Mouse (Mus musculus): ENCODE measurements around the gene Mybph. TPM values are rescaled to one million over a fixed set of nuclear protein-coding genes. Genes with fewer than 3 reads are reported as not detected.
A peak's percentile ranks its signal among the peaks of the same experiment; 100 is the strongest.
"Not testable (repeated sequence)": the region's sequence is repeated elsewhere in the genome, so short reads cannot be mapped to it uniquely, and the experiment has no call there.

Gene Mybph
- polyA plus RNA-seq, 1 experiment from 2014 or later: 2.9 TPM

DNA sequence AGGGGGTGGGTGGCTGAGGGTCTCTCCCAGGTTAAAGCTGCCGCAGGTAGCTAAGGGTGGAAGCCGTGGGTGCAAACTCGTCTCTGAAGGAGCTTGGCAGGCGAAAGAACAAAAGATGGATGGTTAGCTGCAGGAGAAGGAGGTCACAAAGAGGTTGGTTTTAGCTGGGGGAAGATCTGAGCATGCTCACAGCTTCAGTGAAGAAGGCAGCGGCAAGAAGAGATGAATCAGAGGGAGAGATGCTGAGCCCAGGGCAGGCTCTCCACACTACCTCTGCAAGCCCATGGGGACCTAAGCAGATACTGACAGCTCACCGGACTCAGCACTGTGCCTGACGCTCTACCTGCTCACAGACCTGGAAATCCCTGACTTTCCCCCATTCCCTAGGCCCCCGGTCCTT, 48.0 kb downstream of the Mybph start:
- Histone ChIP-seq H3K36me3 (no peaks in the 10 kb centered on the region), H3K4me2 (no peak overlapping the region), H3K9me3 (no peaks in the 10 kb centered on the region), H3K4me3 (no peak overlapping the region), H3K4me1 (replicated peaks) (peaks cover 8% of the 10 kb centered on the region; the same call in 1 of the 2 replicates), H3K9ac (no peak overlapping the region), H3K27me3 (peaks cover 32% of the 10 kb centered on the region), H3K27ac (replicated peaks) (no peak overlapping the region)
- 65% methylated on average over 8 of the region's 8 CpGs for WGBS
- no peak for ATAC-seq (ENCODE audit: low read depth)

DNA sequence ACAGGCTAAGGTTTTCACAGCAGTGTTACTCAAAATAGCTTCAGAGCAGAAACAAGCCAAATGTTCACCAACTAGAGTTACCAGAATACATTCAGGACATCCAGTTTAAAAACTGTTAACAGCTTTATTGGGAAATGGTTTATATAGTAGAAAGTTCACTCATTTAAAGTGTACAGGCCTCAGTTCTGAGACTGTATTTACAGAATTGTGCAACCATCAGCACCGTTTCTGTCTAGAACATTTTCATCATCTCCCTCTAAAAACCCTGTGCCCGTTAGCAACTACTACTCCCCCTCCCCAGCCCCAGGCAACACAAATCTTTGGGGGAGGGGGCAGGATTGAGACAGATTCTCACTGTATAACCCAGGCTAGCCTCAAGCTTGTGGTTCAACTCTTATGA, 49.0 kb downstream of the Mybph start:
- Histone ChIP-seq H3K4me2 (no peak overlapping the region), H3K9me3 (no peaks in the 10 kb centered on the region), H3K4me1 (replicated peaks) (peaks cover 8% of the 10 kb centered on the region; the same call in 1 of the 2 replicates), H3K27me3 (peaks cover 22% of the 10 kb centered on the region), H3K4me3 (no peak overlapping the region), H3K27ac (replicated peaks) (no peak overlapping the region), H3K9ac (no peak overlapping the region), H3K36me3 (no peaks in the 10 kb centered on the region)
- ATAC-seq (ENCODE audit: low read depth): no peak
- WGBS: 75% methylated on average over 2 of the region's 2 CpGs

DNA sequence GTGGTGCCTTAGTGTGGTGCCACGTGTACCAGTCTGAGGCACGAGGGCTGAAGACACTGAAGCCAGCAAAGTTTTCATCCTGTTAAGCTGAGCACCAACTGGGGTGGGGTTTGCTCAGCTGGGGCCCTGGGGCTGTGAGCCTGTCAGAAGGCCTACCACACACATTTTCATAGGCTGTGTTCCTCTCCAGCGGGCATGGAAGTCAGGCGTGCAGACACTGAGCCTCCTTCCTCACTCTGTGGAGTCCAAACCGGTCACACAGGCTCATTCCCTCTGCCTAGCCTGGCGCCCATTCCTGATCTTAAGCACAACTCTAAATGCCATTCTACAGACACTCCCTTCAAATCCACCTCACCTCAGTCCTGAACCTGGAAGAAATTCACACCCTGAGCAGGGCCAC, 50.3 kb downstream of the Mybph start:
- no peak overlapping the region for H3K4me3 ChIP-seq
- peak; percentile 32 for ATAC-seq (ENCODE audit: low read depth)
- no peaks in the 10 kb centered on the region for H3K36me3 ChIP-seq
- H3K9ac ChIP-seq: no peak overlapping the region
- peaks cover 8% of the 10 kb centered on the region; the same call in 1 of the 2 replicates for H3K4me1 ChIP-seq (replicated peaks)
- 79% methylated on average over 6 of the region's 6 CpGs for WGBS
- no peak overlapping the region for H3K4me2 ChIP-seq
- H3K27ac ChIP-seq (replicated peaks): no peak overlapping the region
- peaks cover 16% of the 10 kb centered on the region for H3K27me3 ChIP-seq
- no peaks in the 10 kb centered on the region for H3K9me3 ChIP-seq

DNA sequence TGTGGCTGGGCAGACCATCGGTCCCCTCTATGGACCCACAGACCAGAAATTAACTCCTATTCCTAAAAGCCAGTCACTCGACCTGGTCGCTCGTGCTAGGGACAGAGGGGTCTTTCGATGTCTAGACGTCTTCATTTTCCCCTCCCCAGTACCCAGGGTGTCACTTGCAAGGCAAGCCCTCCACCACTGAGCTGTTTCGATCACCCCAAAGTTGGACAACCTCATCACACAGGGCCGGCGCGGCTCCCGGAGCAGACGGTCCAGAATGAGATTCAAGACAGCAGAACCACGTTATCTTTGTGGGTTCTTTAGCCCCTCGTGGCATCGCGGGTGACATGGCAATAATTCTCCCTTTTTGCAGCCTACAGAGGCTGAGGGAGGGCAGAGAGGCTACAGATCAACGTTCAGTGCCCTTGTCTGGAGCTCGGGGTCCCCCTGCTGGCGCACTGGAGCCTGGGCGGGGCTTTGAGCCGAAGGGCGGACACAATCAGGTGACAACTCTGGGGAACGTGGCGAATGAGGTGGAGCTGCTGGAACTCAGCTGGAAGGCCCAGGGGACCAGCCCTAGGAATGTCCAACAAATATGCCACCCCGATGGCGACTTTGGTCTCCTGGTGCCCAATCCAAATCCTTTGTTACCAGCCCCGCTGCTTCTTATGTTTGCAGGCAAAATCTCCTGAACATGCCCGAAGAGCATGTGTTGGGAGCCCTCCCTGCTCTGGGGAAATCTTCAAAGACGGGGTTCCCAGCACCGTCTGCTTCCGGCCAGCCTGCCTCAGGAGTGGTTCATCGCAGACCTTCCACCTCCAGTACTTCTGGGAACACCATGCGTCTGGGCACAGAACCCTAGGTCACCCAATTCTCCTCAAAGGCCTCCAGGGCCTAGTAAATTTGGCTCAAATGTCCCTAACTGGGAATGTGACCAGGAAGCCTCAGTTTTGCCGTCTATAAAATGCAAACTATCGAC, 51.0 kb downstream of the Mybph start:
- Histone ChIP-seq H3K4me1 (replicated peaks) (peaks cover 8% of the 10 kb centered on the region; the same call in 1 of the 2 replicates), H3K9ac (peak overlapping the region; percentile 38), H3K9me3 (no peaks in the 10 kb centered on the region), H3K4me3 (peak overlapping the region; percentile 0; the same call in 1 of the 2 replicates), H3K36me3 (no peaks in the 10 kb centered on the region), H3K27me3 (peaks cover 16% of the 10 kb centered on the region), H3K4me2 (peak overlapping the region; percentile 50), H3K27ac (replicated peaks) (no peak overlapping the region)
- ATAC-seq (ENCODE audit: low read depth): peak; percentile 85
- WGBS: 23% methylated on average over 35 of the region's 35 CpGs

DNA sequence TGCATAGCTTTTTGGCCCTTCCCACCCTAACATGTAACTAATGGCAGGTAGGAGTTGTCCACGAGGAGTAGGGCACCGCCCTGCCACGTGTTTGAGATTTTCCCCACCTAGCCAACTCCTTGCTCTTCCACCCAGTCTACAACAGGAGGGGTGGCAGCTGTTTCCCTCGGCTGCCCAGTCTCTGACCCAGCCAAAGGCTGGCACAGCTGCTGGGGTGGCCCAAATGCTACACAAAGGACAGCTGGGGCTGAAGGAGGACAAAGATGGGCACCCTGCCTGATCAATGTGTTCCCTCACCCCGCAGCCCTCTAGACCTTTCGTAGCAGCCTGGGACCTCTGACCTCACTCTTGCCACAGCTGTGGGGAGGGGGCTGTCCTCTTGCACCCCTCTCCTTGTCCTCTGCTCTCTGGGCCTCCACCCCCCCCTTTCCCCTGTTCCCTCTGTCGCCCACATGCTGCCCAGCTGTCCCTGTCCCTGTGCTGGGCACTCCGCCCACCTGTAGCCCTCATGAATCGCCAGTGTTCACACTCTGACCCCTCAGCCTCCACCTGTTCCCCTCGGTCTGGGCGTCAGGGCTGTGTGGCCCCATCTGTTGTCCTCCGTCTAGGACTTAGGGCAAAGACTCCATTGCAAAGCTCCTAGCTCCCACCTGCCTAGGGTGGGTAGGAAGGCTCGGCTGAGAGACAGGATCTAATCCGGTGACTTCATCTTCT, 51.9 kb downstream of the Mybph start:
- Histone ChIP-seq H3K4me3 (no peak overlapping the region), H3K4me1 (replicated peaks) (peaks cover 8% of the 10 kb centered on the region; the same call in 1 of the 2 replicates), H3K27ac (replicated peaks) (no peak overlapping the region), H3K36me3 (no peaks in the 10 kb centered on the region), H3K9me3 (no peaks in the 10 kb centered on the region), H3K9ac (no peak overlapping the region), H3K27me3 (peaks cover 13% of the 10 kb centered on the region), H3K4me2 (no peak overlapping the region)
- 68% methylated on average over 14 of the region's 14 CpGs for WGBS
- peak; percentile 10; the same call in 1 of the 2 replicates for ATAC-seq (ENCODE audit: low read depth)

DNA sequence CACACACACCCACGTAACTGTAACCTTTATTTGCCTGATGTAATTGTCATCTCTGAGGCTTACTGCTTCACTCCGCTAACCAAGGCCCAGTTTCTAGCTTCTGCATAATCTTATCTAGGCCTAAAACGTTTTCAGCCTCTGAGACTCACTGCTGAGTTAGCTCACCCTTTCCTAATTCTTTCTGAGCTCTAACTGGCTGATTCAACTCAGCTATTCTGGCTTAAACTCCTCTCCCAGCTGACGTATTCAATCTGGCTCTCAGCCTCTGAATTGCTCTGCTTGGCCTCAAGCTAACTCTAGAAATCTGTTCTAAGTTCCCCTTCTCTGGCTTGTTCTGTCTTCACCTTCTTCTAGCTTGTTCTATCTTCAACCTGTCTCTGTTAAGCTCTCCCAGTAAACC, 53.3 kb downstream of the Mybph start:
- WGBS: 62% methylated on average over 4 of the region's 4 CpGs
- Histone ChIP-seq H3K36me3 (no peaks in the 10 kb centered on the region), H3K4me3 (no peak overlapping the region), H3K9me3 (no peaks in the 10 kb centered on the region), H3K4me1 (replicated peaks) (peaks cover 8% of the 10 kb centered on the region; the same call in 1 of the 2 replicates), H3K4me2 (no peak overlapping the region), H3K9ac (no peak overlapping the region), H3K27ac (replicated peaks) (no peak overlapping the region), H3K27me3 (peaks cover 8% of the 10 kb centered on the region; the same call in 1 of the 2 replicates)
- ATAC-seq (ENCODE audit: low read depth): no peak

DNA sequence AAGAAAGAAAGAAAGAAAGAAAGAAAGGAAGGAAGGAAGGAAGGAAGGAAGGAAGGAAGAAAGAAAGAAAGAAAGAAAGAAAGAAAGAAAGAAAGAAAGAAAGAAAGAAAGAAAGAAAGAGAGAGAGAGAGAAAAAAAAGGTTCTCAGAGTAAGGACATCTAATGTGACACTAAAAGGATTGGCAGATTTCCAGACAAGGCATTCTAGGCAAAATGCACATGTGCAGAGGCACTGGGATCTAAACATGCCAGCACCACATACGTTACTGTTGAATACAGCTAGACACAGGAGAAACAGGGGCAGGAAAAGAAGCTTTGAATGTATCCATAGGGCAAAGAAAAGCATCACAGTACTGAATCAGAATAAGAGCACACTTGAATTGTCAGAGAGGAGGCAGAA, 56.4 kb downstream of the Mybph start:
- WGBS: 69% methylated on average over 1 of the region's 1 CpGs
- ATAC-seq (ENCODE audit: low read depth); H3K9me3 ChIP-seq; H3K36me3 ChIP-seq; H3K4me1 ChIP-seq (replicated peaks); H3K4me2 ChIP-seq; H3K27ac ChIP-seq (replicated peaks); H3K4me3 ChIP-seq; H3K27me3 ChIP-seq; H3K9ac ChIP-seq: not testable (repeated sequence)

Other genes starting within 250 kb of the Mybph start
- 11.1 and 14.9 TPM in 2 replicates for gene Fmod, start 156.2 kb upstream of the Mybph start, polyA plus RNA-seq (2015; fragmentation: Nextera tagmentation; extraction: Ambion mirVana)
- gene Btg2, start 114.3 kb upstream of the Mybph start, polyA plus RNA-seq (2015; fragmentation: Nextera tagmentation; extraction: Ambion mirVana): 49.0 and 55.3 TPM in 2 replicates
- gene Chit1, start 82.2 kb upstream of the Mybph start, polyA plus RNA-seq (2015; fragmentation: Nextera tagmentation; extraction: Ambion mirVana): 0.45 and 0.81 TPM in 2 replicates
- 1.9 and 2.8 TPM in 2 replicates for gene Chil1, start 11.3 kb upstream of the Mybph start, polyA plus RNA-seq (2015; fragmentation: Nextera tagmentation; extraction: Ambion mirVana)
- gene Adora1, start 42.0 kb downstream of the Mybph start, polyA plus RNA-seq (2015; fragmentation: Nextera tagmentation; extraction: Ambion mirVana): 11.1 and 12.8 TPM in 2 replicates
- gene Myog, start 96.5 kb downstream of the Mybph start, polyA plus RNA-seq (2015; fragmentation: Nextera tagmentation; extraction: Ambion mirVana): 5.2 and 21.7 TPM in 2 replicates
- 10.9 and 11.7 TPM in 2 replicates for gene Ppfia4, start 139.5 kb downstream of the Mybph start, polyA plus RNA-seq (2015; fragmentation: Nextera tagmentation; extraction: Ambion mirVana)
- gene Tmem183a, start 168.5 kb downstream of the Mybph start, polyA plus RNA-seq (2015; fragmentation: Nextera tagmentation; extraction: Ambion mirVana): 105 and 117 TPM in 2 replicates
- not detected in 2 replicates for gene 4933406M09Rik, start 192.5 kb downstream of the Mybph start, polyA plus RNA-seq (2015; fragmentation: Nextera tagmentation; extraction: Ambion mirVana)
- 24.7 and 25.4 TPM in 2 replicates for gene Cyb5r1, start 212.1 kb downstream of the Mybph start, polyA plus RNA-seq (2015; fragmentation: Nextera tagmentation; extraction: Ambion mirVana)
- gene Adipor1, start 221.9 kb downstream of the Mybph start, polyA plus RNA-seq (2015; fragmentation: Nextera tagmentation; extraction: Ambion mirVana): 79.7 and 84.0 TPM in 2 replicates

Measured in neural tube, embryonic 13.5 days (tissue).